Mouse (Mus musculus) E14TG2a.4 (cell line): ENCODE results near the gene Gm3383.
"Not testable (repeated sequence)": the region's sequence is repeated elsewhere in the genome, so short reads cannot be mapped to it uniquely, and the experiment has no call there.

ENCODE experiments used
- CTCF ChIP-seq: conservative IDR thresholded peaks from 2 replicates; pipeline ENCODE4 v1.5.1; 2014; ENCODE audit warnings: low read length
- POU5F1 ChIP-seq: IDR thresholded peaks from 2 replicates; pipeline ENCODE4 v1.6.1; 2014; ENCODE audit warnings: low read length, borderline replicate concordance

- not testable (repeated sequence) for TF ChIP-seq CTCF, POU5F1
Measured at GRCm38 (mm10) chr14:5687357-5687756, 120.4 kb downstream of the Gm3383 start, which contains the start of gene Gm9603.
